39 mouse cellular contexts compared by ENCODE assay signal in genomic region chr7:107637398-107637797, GRCm38 (mm10). TPM values are rescaled to one million over a fixed set of nuclear protein-coding genes. Genes with fewer than 3 reads are reported as not detected.
A peak's percentile ranks its signal among the peaks of the same experiment; 100 is the strongest.
DNase-seq lines count a peak whose midpoint lies in the region; ATAC-seq and TF ChIP-seq lines count a peak whose summit lies in the region.
"Had no signal": no experiment of that assay in that cellular context is flagged by ENCODE, and none has a peak within 500 bp of the region (broad histone marks: within the 10 kb centered on the region; RNA-seq: fewer than 3 reads in every experiment).

No protein-coding gene starts in this region.

- WGBS in hindbrain, postnatal 0 days = 58% methylated on average over 7 of the region's 7 CpGs

- intact Hi-C loops in gastrocnemius, adult 2 months (cut with DNase I) = loop anchor here (5.0 kb wide), 1 partner anchor 40 kb away; the partner anchor contains the start of gene Ppfibp2

- H3K27me3 ChIP-seq in hindbrain, postnatal 0 days (ENCODE audit: insufficient read depth, low read length) = no peaks in the 10 kb centered on the region
- H3K27me3 ChIP-seq: forebrain, embryonic 13.5 days; limb, embryonic 15.5 days; liver, embryonic 13.5 days; megakaryocyte, embryonic 14.5 days; midbrain, embryonic 13.5 days; neural tube, embryonic 12.5 days; stomach, embryonic 15.5 days had no signal

- no peaks in the 10 kb centered on the region for H3K9me3 ChIP-seq in hindbrain, postnatal 0 days (ENCODE audit: low read length)
- H3K9me3 ChIP-seq: forebrain, embryonic 13.5 days; limb, embryonic 10.5 days; liver, embryonic 13.5 days; midbrain, embryonic 13.5 days; neural tube, embryonic 12.5 days; stomach, embryonic 15.5 days had no signal

- ATAC-seq in hindbrain, postnatal 0 days = 0 out of 2 replicates have a peak, but pooled peaks have one; percentile 58
- ATAC-seq: CD4-positive, CD25-positive, alpha-beta regulatory T cell, adult 4 months; forebrain, embryonic 13.5 days; intestine, postnatal 0 days; lung, postnatal 0 days; midbrain, embryonic 13.5 days had no signal

- no peak overlapping the region for H3K4me2 ChIP-seq in hindbrain, postnatal 0 days (ENCODE audit: low read depth, low read length)
- H3K4me2 ChIP-seq: forebrain, embryonic 13.5 days; limb, embryonic 15.5 days; liver, embryonic 13.5 days; midbrain, embryonic 13.5 days; neural tube, embryonic 12.5 days; stomach, embryonic 15.5 days had no signal

- H3K36me3 ChIP-seq in hindbrain, postnatal 0 days (ENCODE audit: insufficient read depth, low read length) = no peaks in the 10 kb centered on the region
- H3K36me3 ChIP-seq: limb, embryonic 10.5 days; limb, embryonic 15.5 days; liver, embryonic 13.5 days; midbrain, embryonic 13.5 days; neural tube, embryonic 12.5 days; stomach, embryonic 15.5 days had no signal

- no peak for DNase-seq in gastrocnemius, adult 2 months
- no peak for DNase-seq in gastrocnemius, postnatal 10 days
- DNase-seq in layer of hippocampus, adult 18-20 months (ENCODE audit: low spot score in 2 of 2) = peak; percentile 8 to 30
- DNase-seq in layer of hippocampus, adult 9-10 months (ENCODE audit: low spot score) = no peak
- peak; percentile 47 for DNase-seq in brain, adult 2 months (ENCODE audit: low read depth, low spot score)
- DNase-seq in hindbrain, postnatal 0 days (ENCODE audit: low spot score) = peak; percentile 42
- DNase-seq in T-cell, adult 2 months (ENCODE audit: low spot score) = no peak
- DNase-seq in B cell, adult 2 months = no peak
- DNase-seq: adrenal gland, postnatal 25 days; cerebellum, adult 2 months; cerebellum, postnatal 14 days; heart, postnatal 14 days; kidney, postnatal 14 days; liver, embryonic 13.5 days; lung, adult 18-20 months; lung, postnatal 4 days; retina, postnatal 1 day; right cerebral cortex, postnatal 14 days; thymus, postnatal 25 days had no signal

- H3K9ac ChIP-seq in hindbrain, postnatal 0 days (replicated peaks; ENCODE audit: low read length) = no peak overlapping the region
- H3K9ac ChIP-seq: forebrain, embryonic 13.5 days; limb, embryonic 15.5 days; liver, embryonic 13.5 days; midbrain, embryonic 13.5 days; neural tube, embryonic 12.5 days; stomach, embryonic 15.5 days had no signal

- TF ChIP-seq CTCF in gastrocnemius, adult 2 months (IDR thresholded peaks at IDR 0.05) = no peak
- TF ChIP-seq CTCF in hindbrain, postnatal 0 days (IDR thresholded peaks at IDR 0.05; ENCODE audit: low read depth) = no peak

- peak overlapping the region; percentile 78 for H3K27ac ChIP-seq in gastrocnemius, adult 2 months
- H3K27ac ChIP-seq in hindbrain, postnatal 0 days = no peak overlapping the region
- H3K27ac ChIP-seq: forebrain, embryonic 13.5 days; limb, embryonic 10.5 days; limb, embryonic 15.5 days; liver, embryonic 13.5 days; midbrain, embryonic 13.5 days; neural tube, embryonic 12.5 days; stomach, embryonic 15.5 days had no signal

- no peaks in the 10 kb centered on the region for H3K4me1 ChIP-seq in hindbrain, postnatal 0 days (ENCODE audit: insufficient read depth, low read length)
- H3K4me1 ChIP-seq: limb, embryonic 10.5 days; liver, embryonic 13.5 days; midbrain, embryonic 13.5 days; neural tube, embryonic 12.5 days; stomach, embryonic 15.5 days had no signal

- H3K4me3 ChIP-seq in gastrocnemius, adult 2 months = no peak overlapping the region
- no peak overlapping the region for H3K4me3 ChIP-seq in hindbrain, postnatal 0 days (ENCODE audit: low read length)
- H3K4me3 ChIP-seq: erythroblast, embryonic 14.5 days; forebrain, embryonic 13.5 days; limb, embryonic 10.5 days; limb, embryonic 15.5 days; liver, embryonic 13.5 days; megakaryocyte, embryonic 14.5 days; midbrain, embryonic 13.5 days; neural tube, embryonic 12.5 days; stomach, embryonic 15.5 days had no signal

RNA-seq across cellular contexts. Expression of gene 5330417H12Rik, which starts 12.4 kb away (rescaled TPM):
- not detected for total RNA-seq in gastrocnemius, adult 2 months (2021)
- total RNA-seq in gastrocnemius, postnatal 10 days (2021) = not detected
- not detected for total RNA-seq in layer of hippocampus, adult 18-20 months (2021)
- total RNA-seq in hindbrain, postnatal 0 days (2014; rRNA removed) = not detected in 2 replicates
- not detected in 2 replicates for polyA plus RNA-seq in hindbrain, postnatal 0 days (2015; fragmentation: Nextera tagmentation; extraction: Ambion mirVana)
- total RNA-seq: adrenal gland, adult 18-20 months; adrenal gland, postnatal 25 days; gastrocnemius, adult 8-10 months; heart, postnatal 14 days; layer of hippocampus, adult 8-10 months; left cerebral cortex, postnatal 10 days had no signal
- polyA plus RNA-seq: CD4-positive, CD25-positive, alpha-beta regulatory T cell, adult 4 months; cerebellum, adult 2 months; cortical plate, adult 2 months; embryonic facial prominence, embryonic 14.5 days; erythroblast, embryonic 14.5 days; forebrain, embryonic 13.5 days; heart, embryonic 14.5 days; intestine, postnatal 0 days; kidney, embryonic 14.5 days; limb, embryonic 10.5 days; limb, embryonic 15.5 days; liver, embryonic 13.5 days; lung, postnatal 0 days; midbrain, embryonic 13.5 days; neural tube, embryonic 12.5 days; small intestine, adult 2 months; stomach, embryonic 15.5 days had no signal

RNA-seq across cellular contexts. Expression of gene Ppfibp2, which starts 42.4 kb away (rescaled TPM):
- total RNA-seq in gastrocnemius, adult 2 months (2021) = 10 to 100 TPM; 10.6 to 19.0 TPM
- 10 to 100 TPM; 16.8 to 20.1 TPM for total RNA-seq in gastrocnemius, postnatal 10 days (2021)
- 1 to 10 TPM; 8.1 to 9.7 TPM for total RNA-seq in layer of hippocampus, adult 18-20 months (2021)
- 3.0 and 3.4 TPM in 2 replicates for total RNA-seq in hindbrain, postnatal 0 days (2014; rRNA removed)
- polyA plus RNA-seq in hindbrain, postnatal 0 days (2015; fragmentation: Nextera tagmentation; extraction: Ambion mirVana) = 2.3 and 3.2 TPM in 2 replicates

Comparison
In these comparisons a context has a peak if more than half of its experiments do, and no peak if none do; other contexts are left out.
1. DNase-seq: peak in layer of hippocampus, adult 18-20 months (2 of 2), brain, adult 2 months (single experiment) and hindbrain, postnatal 0 days (single experiment); none in gastrocnemius, adult 2 months (single experiment), gastrocnemius, postnatal 10 days (single experiment), layer of hippocampus, adult 9-10 months (single experiment), T-cell, adult 2 months (single experiment) and B cell, adult 2 months (0 of 2).